Mouse (Mus musculus) myocyte (in vitro differentiated cells): ENCODE measurements at regions not wholly inside any gene's neighbourhood (a gene's known extent, or its start where the extent isn't known, plus 50 kb on each side); places are given as distances from the start of the nearest gene placed in this dataset.

Experiments
- CEBPB ChIP-seq: IDR thresholded peaks from 2 replicates; pipeline ENCODE4 v1.6.1; 2011; ENCODE audit warnings: mild to moderate bottlenecking, moderate library complexity; ENCODE audit not compliant: poor library complexity, insufficient read depth, severe bottlenecking
- MAX ChIP-seq: IDR thresholded peaks from one replicate; pipeline ENCODE4 v1.6.1; 2011; ENCODE audit warnings: low read depth, mild to moderate bottlenecking, control low read depth
- MYOD1 ChIP-seq, 3 experiments: IDR thresholded peaks; one replicate each; pipeline ENCODE4 v1.6.1; 2011; ENCODE audit warnings: control low read depth in 2 of 3, low read depth in 2 of 3, mild to moderate bottlenecking in 2 of 3, moderate library complexity in 1 of 3; ENCODE audit not compliant: insufficient read length in 2 of 3, control insufficient read depth in 1 of 3
- MYOG ChIP-seq, 3 experiments: IDR thresholded peaks; one replicate each; pipeline ENCODE4 v1.6.1; 2011; ENCODE audit warnings: control low read depth in 2 of 3, low read depth in 2 of 3, mild to moderate bottlenecking in 2 of 3; ENCODE audit not compliant: insufficient read length in 2 of 3, control insufficient read depth in 1 of 3, insufficient read depth in 1 of 3
- POLR2A ChIP-seq: IDR thresholded peaks from one replicate; pipeline ENCODE4 v1.6.1; 2011; ENCODE audit warnings: low read depth, mild to moderate bottlenecking, control low read depth, moderate library complexity; ENCODE audit not compliant: insufficient read length
- POLR2AphosphoS2 ChIP-seq: IDR thresholded peaks from one replicate; pipeline ENCODE4 v1.6.1; 2011; ENCODE audit warnings: low read depth, control low read depth; ENCODE audit not compliant: insufficient read length
- USF1 ChIP-seq: IDR thresholded peaks from one replicate; pipeline ENCODE4 v1.6.1; 2011; ENCODE audit warnings: low read depth, mild to moderate bottlenecking, control low read depth, moderate library complexity

DNA sequence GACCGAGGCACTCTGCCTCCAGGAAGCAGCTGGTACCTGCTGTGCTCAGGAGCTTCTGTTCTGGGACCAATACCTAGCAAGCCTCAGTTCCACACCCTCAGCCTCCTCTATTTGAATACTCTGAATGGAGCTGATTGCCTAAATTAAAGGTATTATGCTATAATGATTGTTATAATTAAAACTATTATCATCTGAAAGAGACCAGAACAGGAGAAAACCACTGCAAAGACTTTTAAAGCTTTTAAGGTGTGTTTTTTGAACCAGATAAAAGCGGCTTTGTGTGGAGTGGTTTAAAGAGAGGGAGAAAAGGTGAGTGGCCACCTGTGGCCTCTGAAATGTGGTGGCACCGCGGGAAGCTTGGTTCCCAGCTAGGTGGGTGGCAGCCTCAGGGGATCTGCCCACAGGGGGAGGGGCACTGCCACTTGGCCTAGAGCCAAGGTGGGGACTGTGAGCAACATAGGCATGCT, 115.6 kb downstream of the 9530068E07Rik start:
- TF ChIP-seq POLR2A (no peak), MYOG (IDR thresholded peaks at IDR 0.05; ENCODE audit: control insufficient read depth in 1 of 3, insufficient read depth in 1 of 3, insufficient read length in 2 of 3, low read depth in 2 of 3) (no peak), USF1 (no peak), MYOD1 (IDR thresholded peaks at IDR 0.05; ENCODE audit: control insufficient read depth in 1 of 3, insufficient read length in 2 of 3, low read depth in 2 of 3) (no peak), MAX (no peak), POLR2AphosphoS2 (no peak), CEBPB (no peak)
